Mouse (Mus musculus) lung, postnatal 10 days (tissue): ENCODE measurements around the gene Arl4c.
A peak's percentile ranks its signal among the peaks of the same experiment; 100 is the strongest.

Source experiments
- DNase-seq: peaks from one replicate; pipeline ENCODE4 v3.0.0; 2021

Arl4c gene

GRCm38 (mm10) chr1:88699856-88700791 is 1.9 kb downstream of the Arl4c start:
- DNase-seq = peak; percentile 62

- DNase-seq = peak; percentile 78
Measured at GRCm38 (mm10) chr1:88699401-88699800, 2.6 kb downstream of the Arl4c start.

- DNase-seq = no peak
Measured at GRCm38 (mm10) chr1:88698926-88699325, 3.1 kb downstream of the Arl4c start.

- no peak for DNase-seq
Measured at GRCm38 (mm10) chr1:88698131-88698530, 3.9 kb downstream of the Arl4c start.

- DNase-seq = no peak
Measured at GRCm38 (mm10) chr1:88696408-88696807, 5.6 kb downstream of the Arl4c start.

- DNase-seq = no peak
Measured at GRCm38 (mm10) chr1:88694353-88694752, 7.7 kb downstream of the Arl4c start.

- no peak for DNase-seq
Measured at GRCm38 (mm10) chr1:88692293-88692827, 9.7 kb downstream of the Arl4c start.

GRCm38 (mm10) chr1:88690601-88691000 is 11.4 kb downstream of the Arl4c start:
- no peak for DNase-seq

- DNase-seq = no peak
Measured at GRCm38 (mm10) chr1:88684765-88685164, 17.3 kb downstream of the Arl4c start.

GRCm38 (mm10) chr1:88681596-88681995 is 20.4 kb downstream of the Arl4c start:
- DNase-seq = no peak

- no peak for DNase-seq
Measured at GRCm38 (mm10) chr1:88680804-88681203, 21.2 kb downstream of the Arl4c start.

GRCm38 (mm10) chr1:88678231-88678739 is 23.7 kb downstream of the Arl4c start:
- DNase-seq = no peak

- no peak for DNase-seq
Measured at GRCm38 (mm10) chr1:88670807-88671206, 31.2 kb downstream of the Arl4c start.

- DNase-seq = no peak
Measured at GRCm38 (mm10) chr1:88668846-88669810, 32.9 kb downstream of the Arl4c start.

GRCm38 (mm10) chr1:88668353-88668752 is 33.7 kb downstream of the Arl4c start:
- no peak for DNase-seq

- DNase-seq = no peak
Measured at GRCm38 (mm10) chr1:88664623-88665022, 37.4 kb downstream of the Arl4c start.

GRCm38 (mm10) chr1:88662736-88663135 is 39.3 kb downstream of the Arl4c start:
- no peak for DNase-seq

- DNase-seq = no peak
Measured at GRCm38 (mm10) chr1:88661209-88661608, 40.8 kb downstream of the Arl4c start.

- DNase-seq = peak; percentile 60
Measured at GRCm38 (mm10) chr1:88658290-88658857, 43.6 kb downstream of the Arl4c start.

GRCm38 (mm10) chr1:88656096-88656480 is 45.9 kb downstream of the Arl4c start:
- no peak for DNase-seq

GRCm38 (mm10) chr1:88655473-88656095 is 46.4 kb downstream of the Arl4c start:
- no peak for DNase-seq
